Mouse (Mus musculus) thymus, postnatal 10 days (tissue): Measurements from ENCODE around the gene Bcar3.

Source experiments
- DNase-seq, 2 experiments: peaks; one replicate each; pipeline ENCODE4 v3.0.0; 2021; ENCODE audit warnings: low spot score in 2 of 2

The Bcar3 gene

GRCm38 (mm10) chr3:122292300-122293222, 1.4 kb upstream of the Bcar3 start:
- peak; percentile 88 to 97 for DNase-seq

GRCm38 (mm10) chr3:122293223-122293953, 548 bp upstream of the Bcar3 start:
- peak in 1 of 2 experiments; percentile 17 for DNase-seq

- DNase-seq, result peak; percentile 39 to 64
Measured at GRCm38 (mm10) chr3:122295511-122295910, 1.6 kb downstream of the Bcar3 start.

- DNase-seq, result no peak
Measured at GRCm38 (mm10) chr3:122296979-122297378, 3.0 kb downstream of the Bcar3 start.

GRCm38 (mm10) chr3:122300983-122301919, 7.3 kb downstream of the Bcar3 start:
- peak; percentile 35 to 41 for DNase-seq

GRCm38 (mm10) chr3:122304560-122304959, 10.6 kb downstream of the Bcar3 start:
- DNase-seq, result no peak

GRCm38 (mm10) chr3:122307894-122308671, 14.1 kb downstream of the Bcar3 start:
- DNase-seq, result no peak

- no peak for DNase-seq
Measured at GRCm38 (mm10) chr3:122308981-122309380, 15.0 kb downstream of the Bcar3 start.

GRCm38 (mm10) chr3:122312078-122312477, 18.1 kb downstream of the Bcar3 start:
- peak; percentile 27 to 70 for DNase-seq

GRCm38 (mm10) chr3:122312936-122313629, 19.1 kb downstream of the Bcar3 start:
- no peak for DNase-seq

- no peak for DNase-seq
Measured at GRCm38 (mm10) chr3:122313936-122314335, 20.0 kb downstream of the Bcar3 start.

- DNase-seq, result no peak
Measured at GRCm38 (mm10) chr3:122316621-122317020, 22.7 kb downstream of the Bcar3 start.

- DNase-seq, result no peak
Measured at GRCm38 (mm10) chr3:122317339-122317738, 23.4 kb downstream of the Bcar3 start.

- no peak for DNase-seq
Measured at GRCm38 (mm10) chr3:122322226-122322625, 28.3 kb downstream of the Bcar3 start.

GRCm38 (mm10) chr3:122323841-122324240, 29.9 kb downstream of the Bcar3 start:
- no peak for DNase-seq

- DNase-seq, result no peak
Measured at GRCm38 (mm10) chr3:122324528-122324927, 30.6 kb downstream of the Bcar3 start.

GRCm38 (mm10) chr3:122330484-122330883, 36.5 kb downstream of the Bcar3 start:
- no peak for DNase-seq

- no peak for DNase-seq
Measured at GRCm38 (mm10) chr3:122333493-122333892, 39.6 kb downstream of the Bcar3 start.

GRCm38 (mm10) chr3:122333902-122334301, 40.0 kb downstream of the Bcar3 start:
- no peak for DNase-seq

GRCm38 (mm10) chr3:122334375-122334774, 40.4 kb downstream of the Bcar3 start:
- DNase-seq, result no peak
